Mouse (Mus musculus): ENCODE measurements at regions not wholly inside any gene's neighbourhood (a gene's known extent, or its start where the extent isn't known, plus 50 kb on each side); places are given as distances from the start of the nearest gene placed in this dataset.

DNA sequence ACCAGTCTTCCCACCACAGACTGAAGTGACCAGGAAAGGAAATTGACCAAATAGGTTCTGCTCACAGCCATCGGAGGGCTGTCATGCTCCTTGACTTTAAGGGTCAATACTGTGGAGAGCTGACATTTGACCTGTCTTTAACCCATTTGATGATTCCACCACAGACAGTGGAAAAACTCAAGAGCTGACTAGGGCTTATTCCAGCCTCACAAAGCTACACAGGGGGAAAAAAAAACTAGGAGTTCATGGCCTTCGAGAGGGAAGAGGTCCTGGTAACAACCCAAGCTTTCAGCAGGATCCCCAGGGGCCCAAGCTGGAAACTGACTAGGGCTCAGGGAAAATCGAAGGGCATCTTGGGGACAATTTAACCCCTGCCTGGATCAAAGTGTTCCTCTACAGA, 334.6 kb downstream of the Sox4 start:
- TF ChIP-seq CTCF (IDR thresholded peaks at IDR 0.05; ENCODE audit: low read depth): no peak
- no peak for TF ChIP-seq EP300 (optimal IDR thresholded peaks at IDR 0.05)
